Mouse (Mus musculus) thymus, postnatal 4 days (tissue): ENCODE data around the gene Retreg2.

Experiments
- DNase-seq: peaks from one replicate; pipeline ENCODE4 v3.0.0; 2021

Retreg2 gene

GRCm38 (mm10) chr1:75142301-75143261 lies at the start of gene Retreg2, which contains the start of gene Cnppd1:
TSS of gene Retreg2 (plus strand) at chr1:75142778.
TSS of gene Cnppd1 (minus strand) at chr1:75142711.
- peak; percentile 98 for DNase-seq

GRCm38 (mm10) chr1:75122211-75122610 lies 20.4 kb upstream of the Retreg2 start:
- peak; percentile 57 for DNase-seq

- DNase-seq, result peak; percentile 98
These were observed 17.9 kb upstream of the Retreg2 start, which contains the start of gene Nhej1 for GRCm38 (mm10) chr1:75124346-75125321. TSS of gene Nhej1 (minus strand) at chr1:75125200.

GRCm38 (mm10) chr1:75125418-75125817 lies 17.2 kb upstream of the Retreg2 start:
- no peak for DNase-seq

GRCm38 (mm10) chr1:75128641-75129040 lies 13.9 kb upstream of the Retreg2 start:
- DNase-seq, result no peak

GRCm38 (mm10) chr1:75133421-75134207 lies 9.0 kb upstream of the Retreg2 start, which contains the start of gene Slc23a3:
TSS of gene Slc23a3 (minus strand) at chr1:75133890.
- DNase-seq, result no peak

- no peak for DNase-seq
These were observed 6.3 kb upstream of the Retreg2 start for GRCm38 (mm10) chr1:75136293-75136692.

- no peak for DNase-seq
These were observed 5.8 kb upstream of the Retreg2 start for GRCm38 (mm10) chr1:75136730-75137129.

- DNase-seq, result no peak
These were observed 4.1 kb upstream of the Retreg2 start for GRCm38 (mm10) chr1:75138448-75138847.

GRCm38 (mm10) chr1:75140601-75141190 lies 1.9 kb upstream of the Retreg2 start:
- DNase-seq, result no peak

- DNase-seq, result peak; percentile 81
These were observed 940 bp upstream of the Retreg2 start for GRCm38 (mm10) chr1:75141486-75142190.

GRCm38 (mm10) chr1:75145589-75145988 lies 3.0 kb downstream of the Retreg2 start:
- DNase-seq, result no peak

- DNase-seq, result no peak
These were observed 5.0 kb downstream of the Retreg2 start for GRCm38 (mm10) chr1:75147411-75148135.

GRCm38 (mm10) chr1:75148727-75149126 lies 6.1 kb downstream of the Retreg2 start:
- no peak for DNase-seq

GRCm38 (mm10) chr1:75155837-75156236 lies 13.3 kb downstream of the Retreg2 start:
- DNase-seq, result no peak

GRCm38 (mm10) chr1:75158990-75159389 lies 16.4 kb downstream of the Retreg2 start:
- no peak for DNase-seq

- DNase-seq, result no peak
These were observed 17.1 kb downstream of the Retreg2 start for GRCm38 (mm10) chr1:75159540-75160255.

- no peak for DNase-seq
These were observed 17.7 kb downstream of the Retreg2 start for GRCm38 (mm10) chr1:75160256-75160617.

- DNase-seq, result no peak
These were observed 25.5 kb downstream of the Retreg2 start for GRCm38 (mm10) chr1:75168093-75168471.
